Comparison of ENCODE assay signal across 25 mouse cellular contexts in the genomic region with DNA sequence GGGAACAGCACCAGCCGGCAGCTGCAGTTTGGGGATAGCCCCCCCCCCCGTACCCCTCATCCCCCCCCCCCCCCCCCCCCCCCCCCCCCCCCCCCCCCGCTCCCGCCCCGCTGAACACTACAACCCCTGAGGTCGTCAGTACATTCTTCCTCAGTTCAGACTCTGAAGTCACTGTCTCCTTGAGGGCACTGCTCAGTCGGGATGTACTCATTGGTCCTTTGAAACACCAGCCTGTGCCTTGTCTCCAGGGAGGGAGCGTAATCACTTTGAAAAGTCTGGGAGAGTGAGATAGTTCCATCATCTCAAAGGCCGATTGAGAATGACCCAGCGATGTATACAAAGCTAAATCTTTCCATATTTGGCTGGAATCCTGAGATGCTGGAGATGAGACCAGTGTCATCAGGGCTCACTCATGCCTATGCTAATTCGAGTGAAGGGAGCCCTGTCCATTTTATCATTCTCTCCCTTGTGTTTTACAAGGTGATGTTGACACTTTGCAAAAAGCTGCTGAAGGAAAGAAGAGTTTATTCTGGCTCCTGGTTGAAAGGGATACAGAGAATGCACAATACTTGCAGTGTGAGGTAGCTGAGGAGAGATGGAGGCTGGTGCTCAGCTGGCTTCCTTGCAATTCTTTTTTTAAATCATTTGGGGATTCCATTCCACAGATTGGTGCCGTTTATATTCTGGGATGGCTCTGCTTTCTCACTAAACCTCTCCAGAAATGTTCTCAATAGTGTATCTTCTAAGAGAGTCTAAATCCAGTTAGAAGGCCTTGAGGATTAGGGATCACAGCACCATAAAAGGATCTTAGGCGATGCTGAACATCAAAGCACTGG. TPM values are rescaled to one million over a fixed set of nuclear protein-coding genes. Genes with fewer than 3 reads are reported as not detected.
DNase-seq lines count a peak whose midpoint lies in the region; ATAC-seq lines count a peak whose summit lies in the region.
"Had no signal": no experiment of that assay in that cellular context is flagged by ENCODE, and none has a peak within 500 bp of the region (broad histone marks: within the 10 kb centered on the region; RNA-seq: fewer than 3 reads in every experiment).

No protein-coding gene starts in this region.

- 29% methylated on average over 9 of the region's 13 CpGs for WGBS in lung, embryonic 15.5 days
- 18% methylated on average over 10 of the region's 13 CpGs for WGBS in midbrain, embryonic 14.5 days
- 21% methylated on average over 9 of the region's 13 CpGs for WGBS in midbrain, embryonic 16.5 days
- WGBS in hindbrain, embryonic 16.5 days, result 37% methylated on average over 10 of the region's 13 CpGs

- DNase-seq in frontal cortex, postnatal 36 days (ENCODE audit: low spot score in 2 of 2), result no peak
- DNase-seq in lung, postnatal 36 days, result no peak
- peak; percentile 47 for DNase-seq in midbrain, embryonic 14.5 days
- DNase-seq in brain, adult 2 months (ENCODE audit: low read depth, low spot score), result peak; percentile 62
- DNase-seq: adrenal gland, adult 8-10 months; cerebellum, adult 2 months; cerebellum, postnatal 25 days; gastrocnemius, postnatal 25 days; heart, postnatal 36 days; kidney, adult 11 months; layer of hippocampus, adult 9-11 months; lung, postnatal 4 days; right cerebral cortex, postnatal 14 days had no signal

- H3K27ac ChIP-seq in lung, embryonic 15.5 days, result no peak overlapping the region
- no peak overlapping the region for H3K27ac ChIP-seq in midbrain, embryonic 14.5 days (replicated peaks; ENCODE audit: low read depth, low read length)
- no peak overlapping the region for H3K27ac ChIP-seq in midbrain, embryonic 16.5 days (ENCODE audit: low read length)
- H3K27ac ChIP-seq in hindbrain, embryonic 16.5 days (ENCODE audit: low read depth, low read length), result no peak overlapping the region
- H3K27ac ChIP-seq: heart, embryonic 15.5 days; hindbrain, embryonic 13.5 days; kidney, postnatal 0 days; limb, embryonic 13.5 days; liver, embryonic 14.5 days had no signal

- no peaks in the 10 kb centered on the region for H3K9me3 ChIP-seq in lung, embryonic 15.5 days
- H3K9me3 ChIP-seq in midbrain, embryonic 14.5 days (ENCODE audit: control insufficient read depth, low read length), result no peaks in the 10 kb centered on the region
- H3K9me3 ChIP-seq in midbrain, embryonic 16.5 days (replicated peaks; ENCODE audit: control insufficient read depth, low read length, poor library complexity, severe bottlenecking), result no peaks in the 10 kb centered on the region
- H3K9me3 ChIP-seq in hindbrain, embryonic 16.5 days (ENCODE audit: control insufficient read depth, low read length), result no peaks in the 10 kb centered on the region
- H3K9me3 ChIP-seq: heart, embryonic 15.5 days; hindbrain, embryonic 13.5 days; limb, embryonic 13.5 days had no signal

- H3K9ac ChIP-seq in lung, embryonic 15.5 days, result no peak overlapping the region
- no peak overlapping the region for H3K9ac ChIP-seq in midbrain, embryonic 14.5 days (replicated peaks; ENCODE audit: low read length)
- no peak overlapping the region for H3K9ac ChIP-seq in midbrain, embryonic 16.5 days (ENCODE audit: low read depth, low read length)
- H3K9ac ChIP-seq in hindbrain, embryonic 16.5 days (ENCODE audit: low read depth, low read length), result no peak overlapping the region
- H3K9ac ChIP-seq: heart, embryonic 15.5 days; hindbrain, embryonic 13.5 days; limb, embryonic 13.5 days; liver, embryonic 14.5 days had no signal

- H3K27me3 ChIP-seq in lung, embryonic 15.5 days, result no peaks in the 10 kb centered on the region
- no peaks in the 10 kb centered on the region for H3K27me3 ChIP-seq in midbrain, embryonic 14.5 days (ENCODE audit: control insufficient read depth, insufficient read depth, low read length)
- no peaks in the 10 kb centered on the region for H3K27me3 ChIP-seq in midbrain, embryonic 16.5 days (ENCODE audit: control insufficient read depth, insufficient read depth, low read depth, low read length)
- H3K27me3 ChIP-seq in hindbrain, embryonic 16.5 days (replicated peaks; ENCODE audit: control insufficient read depth, insufficient read depth, low read length), result no peaks in the 10 kb centered on the region
- H3K27me3 ChIP-seq: heart, embryonic 15.5 days; hindbrain, embryonic 13.5 days; limb, embryonic 13.5 days had no signal

- no peak overlapping the region for H3K4me2 ChIP-seq in lung, embryonic 15.5 days
- H3K4me2 ChIP-seq in midbrain, embryonic 14.5 days (ENCODE audit: low read length), result no peak overlapping the region
- no peak overlapping the region for H3K4me2 ChIP-seq in midbrain, embryonic 16.5 days (ENCODE audit: low read length)
- H3K4me2 ChIP-seq in hindbrain, embryonic 16.5 days (ENCODE audit: low read length), result no peak overlapping the region
- H3K4me2 ChIP-seq: heart, embryonic 15.5 days; hindbrain, embryonic 13.5 days; limb, embryonic 13.5 days had no signal

- ATAC-seq in frontal cortex, adult (ENCODE audit: low TSS enrichment), result peak; percentile 92
- ATAC-seq in lung, embryonic 15.5 days (ENCODE audit: borderline replicate concordance, extremely low read depth, low FRiP score, low TSS enrichment), result peak; percentile 46; the same call in 1 of the 2 replicates
- no peak for ATAC-seq in midbrain, embryonic 14.5 days (ENCODE audit: low FRiP score, low TSS enrichment)
- no peak for ATAC-seq in midbrain, embryonic 16.5 days
- ATAC-seq in hindbrain, embryonic 16.5 days, result no peak
- ATAC-seq: activated CD4-positive, CD25-positive, alpha-beta regulatory T cell, adult 4 months; CD4-positive, CD25-positive, alpha-beta regulatory T cell, adult 4 months; forebrain, embryonic 16.5 days had no signal

- no peaks in the 10 kb centered on the region for H3K36me3 ChIP-seq in lung, embryonic 15.5 days
- H3K36me3 ChIP-seq in midbrain, embryonic 14.5 days (ENCODE audit: control insufficient read depth, insufficient read depth, low read length), result no peaks in the 10 kb centered on the region
- no peaks in the 10 kb centered on the region for H3K36me3 ChIP-seq in midbrain, embryonic 16.5 days (ENCODE audit: control insufficient read depth, insufficient read depth, low read length)
- no peaks in the 10 kb centered on the region for H3K36me3 ChIP-seq in hindbrain, embryonic 16.5 days (ENCODE audit: control insufficient read depth, insufficient read depth, low read length)
- H3K36me3 ChIP-seq: heart, embryonic 15.5 days; hindbrain, embryonic 13.5 days; limb, embryonic 13.5 days had no signal

- H3K4me3 ChIP-seq in lung, embryonic 15.5 days, result no peak overlapping the region
- no peak overlapping the region for H3K4me3 ChIP-seq in midbrain, embryonic 14.5 days (replicated peaks; ENCODE audit: low read depth, low read length)
- H3K4me3 ChIP-seq in midbrain, embryonic 16.5 days (ENCODE audit: low read depth, low read length), result no peak overlapping the region
- H3K4me3 ChIP-seq in hindbrain, embryonic 16.5 days (ENCODE audit: low read length), result no peak overlapping the region
- H3K4me3 ChIP-seq: heart, embryonic 15.5 days; hindbrain, embryonic 13.5 days; limb, embryonic 13.5 days had no signal

- H3K4me1 ChIP-seq in lung, embryonic 15.5 days, result peaks cover 4% of the 10 kb centered on the region; the same call in 1 of the 2 replicates
- H3K4me1 ChIP-seq in midbrain, embryonic 14.5 days (ENCODE audit: control insufficient read depth, insufficient read depth, low read length), result 0 out of 2 replicates have a peak, but pooled peaks cover 5% of the 10 kb centered on the region
- H3K4me1 ChIP-seq in midbrain, embryonic 16.5 days (ENCODE audit: control insufficient read depth, insufficient read depth, low read length), result no peaks in the 10 kb centered on the region
- H3K4me1 ChIP-seq in hindbrain, embryonic 16.5 days (ENCODE audit: control insufficient read depth, insufficient read depth, low read depth, low read length), result no peaks in the 10 kb centered on the region

RNA-seq across cellular contexts. Expression of gene Tiam2, which starts 53.6 kb away (rescaled TPM):
- polyA plus RNA-seq in lung, embryonic 15.5 days (2015; fragmentation: Nextera tagmentation; extraction: Ambion mirVana), result 5.4 and 5.6 TPM in 2 replicates
- 2.1 and 3.1 TPM in 2 replicates for polyA plus RNA-seq in midbrain, embryonic 14.5 days (2014; fragmentation: Nextera tagmentation; extraction: Ambion mirVana)
- polyA plus RNA-seq in midbrain, embryonic 16.5 days (2015; fragmentation: Nextera tagmentation; extraction: Ambion mirVana), result 4.1 and 4.7 TPM in 2 replicates
- 3.6 and 7.5 TPM in 2 replicates for polyA plus RNA-seq in hindbrain, embryonic 16.5 days (2015; fragmentation: Nextera tagmentation; extraction: Ambion mirVana)

Comparison
In these comparisons a context has a peak if more than half of its experiments do, and no peak if none do; other contexts are left out.
1. ATAC-seq: peak in frontal cortex, adult (single experiment) and lung, embryonic 15.5 days (single experiment); none in midbrain, embryonic 14.5 days (single experiment), midbrain, embryonic 16.5 days (single experiment) and hindbrain, embryonic 16.5 days (single experiment).
2. DNase-seq: peak in midbrain, embryonic 14.5 days (single experiment) and brain, adult 2 months (single experiment); none in frontal cortex, postnatal 36 days (0 of 2) and lung, postnatal 36 days (single experiment).